Mouse (Mus musculus) T-helper 2 cell (primary cell): ENCODE measurements at regions not wholly inside any gene's neighbourhood (a gene's known extent, or its start where the extent isn't known, plus 50 kb on each side); places are given as distances from the start of the nearest gene placed in this dataset.

Experiments
- in situ Hi-C: fragments of 300-600 bp; cut with MboI, MseI; formaldehyde crosslinking; loops from one replicate; pipeline ENCODE4 v1.15.1; 2025; ENCODE audit warnings: high pct_unique_total_duplicates

GRCm38 (mm10) chr9:85126541-85126940 is 186.0 kb upstream of the Gm11114 start:
- in situ Hi-C loops: no loop called here

- in situ Hi-C loops: no loop called here
Measured at GRCm38 (mm10) chr9:85127107-85127506, 185.5 kb upstream of the Gm11114 start.

- in situ Hi-C loops: no loop called here
Measured at GRCm38 (mm10) chr9:85134900-85135299, 177.7 kb upstream of the Gm11114 start.

- in situ Hi-C loops: no loop called here
Measured at GRCm38 (mm10) chr9:85136715-85137582, 175.6 kb upstream of the Gm11114 start.

GRCm38 (mm10) chr9:85139891-85140290 is 172.7 kb upstream of the Gm11114 start:
- in situ Hi-C loops: no loop called here

- in situ Hi-C loops: no loop called here
Measured at GRCm38 (mm10) chr9:85144363-85144762, 168.2 kb upstream of the Gm11114 start.

- in situ Hi-C loops: no loop called here
Measured at GRCm38 (mm10) chr9:85165632-85166031, 146.9 kb upstream of the Gm11114 start.

GRCm38 (mm10) chr9:85167243-85167642 is 145.3 kb upstream of the Gm11114 start:
- in situ Hi-C loops: no loop called here

- in situ Hi-C loops: no loop called here
Measured at GRCm38 (mm10) chr9:85174431-85174830, 138.1 kb upstream of the Gm11114 start.

- in situ Hi-C loops: no loop called here
Measured at GRCm38 (mm10) chr9:85201202-85201601, 111.4 kb upstream of the Gm11114 start.

- in situ Hi-C loops: no loop called here
Measured at GRCm38 (mm10) chr9:85224870-85225269, 87.7 kb upstream of the Gm11114 start.
